Mouse (Mus musculus) megakaryocyte progenitor cell, adult 5-6 weeks (primary cell): ENCODE data around the gene Adig. TPM values are rescaled to one million over a fixed set of nuclear protein-coding genes. Genes with fewer than 3 reads are reported as not detected.

ENCODE experiments used
- ATAC-seq: replicated peaks from 2 replicates; pipeline ENCODE4 v1.8.0; 2016; ENCODE audit warnings: mild to moderate bottlenecking, moderate TSS enrichment, inconsistent platforms; ENCODE audit not compliant: poor library complexity
- total RNA-seq, 2 experiments: library from RNA; stranded (forward) in 1 of 2; stranded (reverse) in 1 of 2; fragments of 157-497, 149-512 nt in 1 of 2; fragments of 200-1000 nt in 1 of 2; gene quantifications; 2 replicates each; pipeline versions ENCODE4 v1.2.3 to v1.2.4; 2015 to 2017

The Adig gene
- total RNA-seq, 2 experiments from 2014 or later: not detected

DNA sequence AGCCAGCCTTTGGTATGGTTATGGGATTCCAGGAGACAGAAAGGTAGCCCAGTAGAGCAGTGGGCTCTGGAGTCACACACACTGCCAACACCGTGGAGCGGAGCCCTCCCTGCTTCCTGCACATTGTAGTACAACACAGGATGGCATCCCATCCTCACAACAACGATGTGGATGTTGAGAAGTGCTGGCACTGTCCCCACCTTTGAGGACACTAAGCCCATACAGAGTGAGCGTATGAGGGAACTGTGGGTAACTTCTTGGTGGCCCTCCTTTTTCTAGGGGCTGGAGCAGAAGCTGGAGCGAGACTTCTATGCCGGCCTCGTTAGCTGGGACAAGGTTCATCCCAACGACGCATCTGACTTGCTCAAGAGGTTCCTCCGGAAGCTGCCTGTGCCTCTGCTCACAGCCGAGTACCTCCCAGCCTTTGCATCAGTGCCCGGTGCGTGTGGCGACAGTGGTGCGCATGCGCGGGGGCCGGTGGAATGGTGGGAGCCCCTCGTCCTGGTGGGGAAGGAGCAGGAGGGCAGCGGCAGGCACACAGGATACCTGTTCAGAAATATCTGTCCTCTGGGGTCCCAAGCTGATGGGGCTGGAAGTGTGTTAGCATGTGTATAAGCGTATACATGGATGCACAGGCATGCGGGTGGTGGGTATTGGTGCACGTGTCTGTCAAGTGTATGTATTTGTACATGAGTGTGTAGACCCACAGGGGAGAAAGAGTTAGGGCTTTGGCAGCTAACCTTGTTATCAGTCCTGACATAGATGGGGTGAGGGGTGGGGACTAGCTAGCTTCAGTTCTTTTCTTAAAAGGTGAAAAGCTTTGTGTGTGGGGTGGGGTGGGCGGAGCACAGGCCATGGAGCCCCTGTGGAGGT lies 37.3 kb downstream of the Adig start:
- ATAC-seq: peak; percentile 85

DNA sequence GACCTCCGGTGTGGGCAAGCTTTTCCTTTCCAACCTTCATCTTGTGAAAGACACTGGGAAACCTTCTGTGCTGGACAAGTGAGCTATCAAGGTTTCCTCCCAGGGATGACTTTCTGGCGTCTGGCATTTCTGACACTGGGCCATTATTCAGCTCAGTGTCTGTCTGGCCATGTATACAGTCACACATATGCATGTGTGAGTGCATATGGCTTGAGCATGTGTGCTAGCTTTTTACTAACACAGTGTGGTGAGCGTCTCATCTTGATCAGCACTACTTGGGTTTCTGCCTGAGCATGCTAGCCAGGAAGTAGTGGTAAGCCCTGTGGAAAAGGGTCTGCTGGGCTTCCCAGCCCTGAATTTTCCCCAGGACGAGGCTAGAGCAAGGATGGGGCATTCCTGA lies 38.9 kb downstream of the Adig start:
- no peak for ATAC-seq

- ATAC-seq: 0 out of 2 replicates have a peak, but pooled peaks have one; percentile 24
Observed at GRCm38 (mm10) chr2:158545266-158545665, 42.9 kb downstream of the Adig start.

DNA sequence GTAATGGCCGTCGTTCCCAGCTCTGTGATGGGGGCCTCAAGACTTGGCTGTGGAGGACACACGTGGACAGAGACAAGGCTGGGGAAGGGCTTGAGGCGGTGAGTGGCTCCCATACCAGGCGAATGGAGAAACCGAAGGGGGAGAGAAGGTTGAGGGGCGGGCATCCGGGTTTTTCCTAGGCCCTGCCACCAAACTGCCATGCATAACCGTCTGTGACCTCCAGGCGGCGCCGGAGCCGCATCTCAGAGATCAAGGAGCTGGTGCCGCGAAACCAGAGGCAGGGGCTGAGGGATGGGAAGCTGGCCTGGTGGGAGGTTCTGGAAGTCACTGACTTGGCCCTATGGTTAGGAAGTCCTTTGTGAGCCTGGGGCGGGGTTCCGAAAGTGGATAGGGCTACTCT lies 44.3 kb downstream of the Adig start:
- peak; percentile 93 for ATAC-seq

DNA sequence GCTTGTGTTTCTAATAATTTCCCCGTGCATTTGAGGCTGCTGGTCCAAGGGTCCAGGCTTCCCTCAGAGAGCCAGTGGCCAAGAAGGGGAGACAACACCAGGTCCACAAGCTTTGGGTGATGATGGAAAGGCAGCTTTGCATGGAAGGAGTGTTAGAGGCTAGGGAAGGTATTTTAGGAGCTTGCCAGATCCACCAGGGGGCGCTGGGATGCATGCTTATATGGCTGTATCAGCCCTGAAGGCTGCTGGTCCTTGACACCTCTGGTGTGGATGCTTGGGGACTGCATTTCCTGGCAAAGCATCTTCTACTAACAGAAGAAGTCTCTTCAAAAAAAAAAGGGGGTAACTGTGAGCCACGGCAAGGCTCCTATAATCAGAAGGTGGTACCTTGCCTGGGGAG lies 47.7 kb downstream of the Adig start:
- ATAC-seq: peak; percentile 75

DNA sequence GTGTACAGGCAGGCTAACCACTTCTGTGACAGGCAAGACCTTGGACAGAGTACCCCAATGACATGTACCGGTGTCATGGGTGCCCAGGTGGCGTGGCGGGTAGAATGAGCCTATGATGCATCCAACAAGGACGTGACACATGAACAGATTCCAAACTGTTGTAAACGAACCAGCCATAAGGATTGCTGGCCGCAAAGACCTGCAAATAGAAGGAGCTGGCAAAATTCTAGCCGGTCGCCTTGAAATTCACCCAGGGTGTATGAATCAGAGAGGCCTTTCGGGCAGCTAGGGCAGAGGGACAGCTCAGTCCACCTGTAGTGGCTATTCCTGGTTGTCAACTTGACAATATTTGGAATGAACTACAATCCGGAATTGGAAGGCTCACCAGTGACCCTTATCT lies 52.0 kb downstream of the Adig start:
- no peak for ATAC-seq

DNA sequence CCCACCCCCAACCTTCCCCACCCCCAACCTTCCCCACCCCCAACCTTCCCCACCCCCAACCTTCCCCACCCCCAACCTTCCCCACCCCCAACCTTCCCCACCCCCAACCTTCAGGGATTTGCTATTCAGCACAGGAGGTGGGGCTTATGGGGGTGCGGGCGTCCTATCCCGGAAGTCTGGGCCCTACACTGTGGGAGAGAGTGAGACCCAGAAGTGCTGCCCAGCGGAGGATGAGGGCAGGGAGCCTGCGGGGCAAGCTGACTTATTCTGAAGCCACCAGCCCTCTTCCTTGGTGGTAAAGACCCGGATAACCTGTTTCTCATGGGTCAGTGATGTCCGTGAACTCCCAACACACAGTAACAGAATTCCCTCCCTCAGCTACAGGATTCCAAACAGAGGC lies 52.8 kb downstream of the Adig start:
- 0 out of 2 replicates have a peak, but pooled peaks have one; percentile 35 for ATAC-seq

GRCm38 (mm10) chr2:158555812-158556211 lies 53.4 kb downstream of the Adig start:
- 0 out of 2 replicates have a peak, but pooled peaks have one; percentile 16 for ATAC-seq

DNA sequence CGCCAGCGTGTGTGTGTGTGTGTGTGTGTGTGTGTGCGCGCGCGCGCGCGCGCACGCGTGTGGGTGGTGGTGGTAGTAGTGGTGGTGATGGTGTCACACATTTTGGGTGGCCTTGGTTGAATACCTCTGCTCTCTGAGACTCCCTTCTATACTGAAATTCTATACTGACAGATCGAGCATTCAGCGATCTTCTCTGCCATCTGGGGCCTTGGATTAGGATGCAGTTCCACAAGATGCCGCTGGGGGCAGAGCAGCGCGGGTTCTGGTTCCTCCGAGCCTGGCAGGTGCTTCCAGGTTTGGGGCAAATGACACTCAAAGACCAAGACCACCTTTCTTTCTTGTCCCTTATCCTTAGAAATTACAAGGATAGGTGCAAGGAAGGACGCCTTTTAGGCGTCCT lies 53.8 kb downstream of the Adig start:
- peak; percentile 90 for ATAC-seq

- ATAC-seq: no peak
Observed at GRCm38 (mm10) chr2:158556750-158557149, 54.3 kb downstream of the Adig start.

Other genes starting within 250 kb of the Adig start
- gene Bpi, start 244.5 kb upstream of the Adig start, total RNA-seq (2015): 0.12 TPM in 1 of 2 replicates, not detected in the other
- not detected in 2 replicates for gene Bpi, start 244.5 kb upstream of the Adig start, total RNA-seq (2017)
- 71.3 and 89.1 TPM in 2 replicates for gene Lbp, start 196.1 kb upstream of the Adig start, total RNA-seq (2015)
- 212 and 229 TPM in 2 replicates for gene Lbp, start 196.1 kb upstream of the Adig start, total RNA-seq (2017)
- gene Snhg11, start 127.0 kb upstream of the Adig start, total RNA-seq (2015): 0.17 and 0.24 TPM in 2 replicates
- gene Snhg11, start 127.0 kb upstream of the Adig start, total RNA-seq (2017): 0.03 and 0.17 TPM in 2 replicates
- 37.8 and 40.9 TPM in 2 replicates for gene Ralgapb, start 92.8 kb upstream of the Adig start, total RNA-seq (2015)
- 22.2 and 30.4 TPM in 2 replicates for gene Ralgapb, start 92.8 kb upstream of the Adig start, total RNA-seq (2017)
- gene Arhgap40, start 10.2 kb downstream of the Adig start, total RNA-seq (2015): 0.17 TPM in 1 of 2 replicates, not detected in the other
- not detected in 2 replicates for gene Arhgap40, start 10.2 kb downstream of the Adig start, total RNA-seq (2017)
- 0.05 TPM in 1 of 2 replicates, not detected in the other for gene Slc32a1, start 108.2 kb downstream of the Adig start, total RNA-seq (2015)
- gene Slc32a1, start 108.2 kb downstream of the Adig start, total RNA-seq (2017): 0.04 TPM in 1 of 2 replicates, not detected in the other
- 9.1 and 14.7 TPM in 2 replicates for gene Actr5, start 122.3 kb downstream of the Adig start, total RNA-seq (2015)
- 14.5 and 18.7 TPM in 2 replicates for gene Actr5, start 122.3 kb downstream of the Adig start, total RNA-seq (2017)
- gene Ppp1r16b, start 162.8 kb downstream of the Adig start, total RNA-seq (2015): 0.17 and 0.30 TPM in 2 replicates
- 0.07 and 0.08 TPM in 2 replicates for gene Ppp1r16b, start 162.8 kb downstream of the Adig start, total RNA-seq (2017)